Mouse (Mus musculus) erythroblast, embryonic 14.5 days (primary cell): ENCODE data around the gene Cd34.

Source experiments
- GATA1 ChIP-seq: IDR thresholded peaks from 2 replicates; pipeline ENCODE4 v1.6.1; 2012; ENCODE audit warnings: low read length, inconsistent platforms, mixed read lengths
- TAL1 ChIP-seq: IDR thresholded peaks from 3 replicates; pipeline ENCODE4 v1.6.1; 2012; ENCODE audit warnings: low read length, inconsistent platforms, mixed read lengths

GRCm38 (mm10) chr1:194977946-194978720, 39.5 kb downstream of the Cd34 start:
- TF ChIP-seq GATA1: no peak
- no peak for TF ChIP-seq TAL1
